Mouse (Mus musculus) CH12.LX (cell line): ENCODE data around the gene Wbp11. TPM values are rescaled to one million over a fixed set of nuclear protein-coding genes. Genes with fewer than 3 reads are reported as not detected.

Experiments
- DNase-seq: peaks from one replicate; pipeline ENCODE4 v3.0.0-alpha.2; 2013; ENCODE audit errors: extremely low read depth
- H3K27ac ChIP-seq: 2 replicates; pipeline ENCODE4 v1.5.1; 2012; ENCODE audit warnings: low read depth, mild to moderate bottlenecking, control low read depth, moderate library complexity; ENCODE audit not compliant: insufficient read depth
- H3K27me3 ChIP-seq: replicated peaks from 2 replicates; pipeline ENCODE3; 2012; ENCODE audit warnings: inconsistent platforms
- H3K36me3 ChIP-seq, 2 experiments: replicated peaks in 1 of 2; 2 replicates each; pipeline versions ENCODE3 to v1.6.1; 2012; ENCODE audit warnings: inconsistent platforms in 1 of 2, low read length in 1 of 2, mild to moderate bottlenecking in 1 of 2, mixed read lengths in 1 of 2, moderate library complexity in 1 of 2; ENCODE audit not compliant: control insufficient read depth in 1 of 2, insufficient read depth in 1 of 2
- H3K4me1 ChIP-seq, 2 experiments: 2 replicates each; pipeline ENCODE4 v1.6.1; 2012; ENCODE audit warnings: inconsistent platforms in 1 of 2, moderate library complexity in 1 of 2; ENCODE audit not compliant: insufficient read depth in 2 of 2, control insufficient read depth in 1 of 2
- H3K4me2 ChIP-seq: 2 replicates; pipeline ENCODE4 v1.6.1; 2012; ENCODE audit warnings: low read depth, mild to moderate bottlenecking, control low read depth; ENCODE audit not compliant: poor library complexity, insufficient read depth, severe bottlenecking
- H3K4me3 ChIP-seq, 3 experiments: fragments of 150-350 bp in 1 of 3; sonication (generic) in 1 of 3; replicated peaks in 1 of 3; 2 replicates each; pipeline versions ENCODE3 to v1.5.1; 2011 to 2012; ENCODE audit warnings: low read depth in 2 of 3, low read length in 2 of 3, mild to moderate bottlenecking in 2 of 3, moderate library complexity in 2 of 3, control low read depth in 1 of 3, improper control_type of control experiment in 1 of 3, inconsistent platforms in 1 of 3, mixed read lengths in 1 of 3; ENCODE audit not compliant: poor library complexity in 1 of 3
- H3K79me2 ChIP-seq: replicated peaks from 2 replicates; pipeline ENCODE4 v1.6.1; 2012; ENCODE audit warnings: mild to moderate bottlenecking, moderate library complexity; ENCODE audit not compliant: control insufficient read depth, poor library complexity, insufficient read depth, severe bottlenecking; ENCODE audit errors: extremely low read depth
- H3K9ac ChIP-seq: 2 replicates; pipeline ENCODE4 v1.6.1; 2012; ENCODE audit warnings: low read depth, mild to moderate bottlenecking, control low read depth, moderate library complexity; ENCODE audit not compliant: insufficient read depth
- H3K9me3 ChIP-seq: replicated peaks from 2 replicates; pipeline ENCODE3; 2012; ENCODE audit warnings: low read length, inconsistent platforms, mixed read lengths
- BHLHE40 ChIP-seq: IDR thresholded peaks from 2 replicates; pipeline ENCODE4 v1.6.1; 2011; ENCODE audit warnings: mild to moderate bottlenecking, low read depth, low read length, improper control_type of control experiment
- CHD2 ChIP-seq: IDR thresholded peaks from 2 replicates; pipeline ENCODE4 v1.6.1; 2011; ENCODE audit warnings: low read length, improper control_type of control experiment
- E2F4 ChIP-seq: IDR thresholded peaks from 2 replicates; pipeline ENCODE4 v1.6.1; 2011; ENCODE audit warnings: low read depth, low read length, improper control_type of control experiment; ENCODE audit not compliant: insufficient replicate concordance
- EP300 ChIP-seq: IDR thresholded peaks from 2 replicates; pipeline ENCODE4 v1.6.1; 2011; ENCODE audit warnings: low read length, improper control_type of control experiment
- ETS1 ChIP-seq: conservative IDR thresholded peaks from 2 replicates; pipeline ENCODE4 v1.6.1; 2012; ENCODE audit warnings: low read depth, mild to moderate bottlenecking, inconsistent platforms, low read length, improper control_type of control experiment, moderate library complexity
- GABPA ChIP-seq: IDR thresholded peaks from 2 replicates; pipeline ENCODE4 v1.6.1; 2012; ENCODE audit warnings: low read depth, low read length, improper control_type of control experiment, inconsistent platforms; ENCODE audit not compliant: insufficient replicate concordance
- MAFK ChIP-seq: IDR thresholded peaks from 2 replicates; pipeline ENCODE4 v1.6.1; 2011; ENCODE audit warnings: low read length, improper control_type of control experiment; ENCODE audit not compliant: insufficient replicate concordance
- MAZ ChIP-seq: IDR thresholded peaks from 2 replicates; pipeline ENCODE4 v1.6.1; 2012; ENCODE audit warnings: low read depth, mild to moderate bottlenecking, inconsistent platforms, low read length, improper control_type of control experiment, moderate library complexity
- MYC ChIP-seq: IDR thresholded peaks from 2 replicates; pipeline ENCODE4 v1.6.1; 2011; ENCODE audit warnings: low read depth, mild to moderate bottlenecking, improper control_type of control experiment, low read length
- PAX5 ChIP-seq: IDR thresholded peaks from 2 replicates; pipeline ENCODE4 v1.6.1; 2012; ENCODE audit warnings: low read length, inconsistent platforms, mixed read lengths
- POLR2A ChIP-seq: IDR thresholded peaks from 2 replicates; pipeline ENCODE4 v1.6.1; 2011; ENCODE audit warnings: low read depth, mild to moderate bottlenecking, improper control_type of control experiment, low read length
- RAD21 ChIP-seq: IDR thresholded peaks from 2 replicates; pipeline ENCODE4 v1.6.1; 2011; ENCODE audit warnings: low read depth, mild to moderate bottlenecking, low read length, improper control_type of control experiment, moderate library complexity
- RCOR1 ChIP-seq: conservative IDR thresholded peaks from 2 replicates; pipeline ENCODE4 v1.6.1; 2012; ENCODE audit warnings: low read depth, mild to moderate bottlenecking, inconsistent platforms, low read length, improper control_type of control experiment
- SMC3 ChIP-seq: IDR thresholded peaks from 2 replicates; pipeline ENCODE4 v1.6.1; 2011; ENCODE audit warnings: low read depth, low read length, improper control_type of control experiment
- TCF12 ChIP-seq: IDR thresholded peaks from 2 replicates; pipeline ENCODE4 v1.6.1; 2014; ENCODE audit warnings: low read depth, mild to moderate bottlenecking, inconsistent platforms, low read length, improper control_type of control experiment
- USF1 ChIP-seq: IDR thresholded peaks from 2 replicates; pipeline ENCODE4 v1.6.1; 2014; ENCODE audit warnings: low read depth, mild to moderate bottlenecking, inconsistent platforms, low read length, improper control_type of control experiment
- USF2 ChIP-seq: conservative IDR thresholded peaks from 2 replicates; pipeline ENCODE4 v1.6.1; 2011; ENCODE audit warnings: low read depth, low read length, improper control_type of control experiment
- ZC3H11A ChIP-seq: IDR thresholded peaks from 2 replicates; pipeline ENCODE4 v1.6.1; 2012; ENCODE audit warnings: low read depth, mild to moderate bottlenecking, inconsistent platforms, low read length, improper control_type of control experiment
- ZKSCAN1 ChIP-seq: IDR thresholded peaks from 2 replicates; pipeline ENCODE4 v1.6.1; 2012; ENCODE audit warnings: low read depth, inconsistent platforms, low read length, improper control_type of control experiment, borderline replicate concordance
- ZMIZ1 ChIP-seq: IDR thresholded peaks from 2 replicates; pipeline ENCODE4 v1.6.1; 2012; ENCODE audit warnings: low read depth, mild to moderate bottlenecking, inconsistent platforms, low read length, improper control_type of control experiment
- dilution Hi-C: fragments of 300-500 bp; cut with MboI; formaldehyde crosslinking; loops from 2 replicates; pipeline ENCODE4 v1.14.3; 2020; ENCODE audit warnings: low sequenced_read_pairs; ENCODE audit not compliant: extremely low pct_unique_long_range_greater_than_20kb, extremely low pct_ligation_motif_present
- in situ Hi-C: fragments of 300-500 bp; cut with MboI; formaldehyde crosslinking; loops from 3 replicates; pipeline ENCODE4 v1.14.3; 2019; ENCODE audit warnings: low sequenced_read_pairs, low pct_ligation_motif_present, low pct_unique_long_range_greater_than_20kb, mixed read lengths
- polyA plus RNA-seq: library from polyadenylated mRNA; unstranded; fragments of >175 nt; gene quantifications from 2 replicates; pipeline ENCODE4 v1.2.1, GENCODE M21; 2012; ENCODE audit warnings: low read depth; ENCODE audit not compliant: insufficient read length
- total RNA-seq, 2 experiments: library from RNA; depleted of rRNA; stranded (reverse); fragments of 300-350 nt in 1 of 2; fragments of >200 nt in 1 of 2; gene quantifications; 2 replicates each; pipeline ENCODE4 v1.2.3; 2012 to 2014

Gene Wbp11
- total and polyA plus RNA-seq, 3 experiments = 27.7 to 189 (median 51.3) TPM

DNA sequence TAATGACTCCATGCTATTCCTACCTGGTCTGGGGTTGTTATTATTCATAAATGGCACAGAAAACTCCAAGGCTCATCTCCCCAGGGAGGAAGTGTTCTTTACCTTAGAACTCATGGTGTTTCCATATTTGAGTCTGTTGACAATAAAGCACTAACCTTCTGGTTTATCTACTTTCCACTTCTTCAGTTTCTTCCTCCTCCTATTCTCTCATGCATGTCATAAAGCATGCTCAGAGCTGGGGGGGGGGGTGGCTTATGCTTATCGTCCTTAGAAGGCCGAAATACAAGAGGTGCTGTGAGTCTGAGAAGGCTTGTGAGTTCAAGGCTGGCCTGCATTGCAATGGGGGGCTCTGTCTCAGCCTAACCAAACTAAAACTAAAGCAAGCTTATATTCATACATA lies 27.1 kb upstream of the Wbp11 start:
- Histone ChIP-seq H3K4me1 (peaks cover 34 to 59% of the 10 kb centered on the region in 2 experiments), H3K27ac (peak overlapping the region; percentile 51; the same call in 1 of the 2 replicates), H3K27me3 (no peaks in the 10 kb centered on the region), H3K79me2 (no peaks in the 10 kb centered on the region), H3K4me3 (no peak overlapping the region), H3K4me2 (peak overlapping the region; percentile 68; the same call in 1 of the 2 replicates), H3K9ac (no peak overlapping the region), H3K36me3 (peaks cover 14 to 41% of the 10 kb centered on the region in 2 experiments), H3K9me3 (no peaks in the 10 kb centered on the region)
- no peak for TF ChIP-seq SMC3
- TF ChIP-seq PAX5 = no peak
- 0 out of 2 replicates have a peak, but pooled peaks have one; percentile 14 for TF ChIP-seq ETS1
- TF ChIP-seq EP300 = peak; percentile 38
- no peak for TF ChIP-seq MAZ
- TF ChIP-seq BHLHE40 = peak; percentile 52
- no peak for TF ChIP-seq USF2
- TF ChIP-seq E2F4 = no peak
- no peak for TF ChIP-seq POLR2A
- in situ Hi-C loops = loop anchor here (5.0 kb wide), 1 partner anchor 132 kb away; no protein-coding TSS in a partner anchor
- dilution Hi-C loops = loop anchor here (25.0 kb wide), 1 partner anchor 132 kb away; no protein-coding TSS in a partner anchor
- DNase-seq = peak; percentile 51

DNA sequence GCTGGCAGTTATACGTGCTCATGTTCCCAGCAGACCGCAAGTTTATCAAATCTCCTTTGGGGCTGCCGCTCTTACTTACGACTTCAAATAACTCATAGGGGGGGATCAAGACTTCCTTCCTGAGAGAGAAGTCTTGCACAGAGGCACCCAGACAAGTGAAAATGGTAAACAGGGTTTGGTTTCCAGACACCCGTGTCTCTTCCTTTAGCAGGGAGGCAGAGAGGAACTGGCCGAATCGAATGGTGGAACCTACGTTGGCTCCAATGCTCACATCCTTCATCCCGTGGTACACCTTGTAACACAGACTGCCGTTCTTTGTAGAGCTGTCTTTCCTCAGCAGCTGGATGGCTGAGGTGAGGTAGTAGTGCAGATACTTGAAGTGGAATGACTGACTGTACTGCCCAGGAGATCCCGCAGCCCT lies 26.3 kb upstream of the Wbp11 start:
- Histone ChIP-seq H3K27me3 (no peaks in the 10 kb centered on the region), H3K27ac (peak overlapping the region; percentile 51), H3K79me2 (no peaks in the 10 kb centered on the region), H3K4me2 (peak overlapping the region; percentile 68), H3K9me3 (no peaks in the 10 kb centered on the region), H3K4me1 (peaks cover 34 to 67% of the 10 kb centered on the region in 2 experiments), H3K4me3 (peak overlapping the region in 1 of 3 experiments; percentile 21), H3K36me3 (peaks cover 14 to 38% of the 10 kb centered on the region in 2 experiments), H3K9ac (no peak overlapping the region)
- TF ChIP-seq RAD21 (no peak), TCF12 (0 out of 2 replicates have a peak, but pooled peaks have one; percentile 24), CHD2 (no peak), USF1 (no peak), ZC3H11A (no peak), MAFK (no peak), RCOR1 (0 out of 2 replicates have a peak, but pooled peaks have one; percentile 23), ZKSCAN1 (no peak), POLR2A (no peak), MAZ (no peak), GABPA (no peak), ZMIZ1 (no peak), MYC (0 out of 2 replicates have a peak, but pooled peaks have one; percentile 2), PAX5 (no peak)
- in situ Hi-C loops (no loop called here), dilution Hi-C loops (loop anchor here (25.0 kb wide), 1 partner anchor 133 kb away; no protein-coding TSS in a partner anchor)
- peak; percentile 20 for DNase-seq
